In the genomic region with DNA sequence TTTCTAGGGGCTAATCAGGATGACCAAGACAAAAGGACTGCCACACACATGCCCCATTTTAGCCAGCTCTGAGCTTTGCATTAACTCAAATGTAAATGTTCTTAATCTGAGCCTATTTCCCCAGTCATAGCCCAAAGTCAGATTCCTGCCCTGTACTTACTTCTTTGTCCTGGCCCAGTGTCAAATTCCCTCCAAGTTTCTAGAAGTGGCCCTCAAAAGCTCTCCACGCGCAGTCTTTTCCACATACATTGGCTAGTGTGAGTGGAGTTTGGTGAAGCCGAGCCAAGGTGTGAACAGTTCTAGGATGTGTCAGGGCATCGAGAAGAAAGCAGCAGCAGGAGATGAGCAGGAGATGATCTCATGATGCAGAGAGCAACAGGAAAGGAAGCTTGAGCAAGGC, we compare ENCODE assay signal across 22 mouse cellular contexts.
DNase-seq lines count a peak whose midpoint lies in the region; ATAC-seq and TF ChIP-seq lines count a peak whose summit lies in the region.
"Had no signal": no experiment of that assay in that cellular context is flagged by ENCODE, and none has a peak within 500 bp of the region (broad histone marks: within the 10 kb centered on the region; RNA-seq: fewer than 3 reads in every experiment).

No protein-coding gene starts in this region.

- no peak for ATAC-seq in forebrain, postnatal 0 days
- ATAC-seq: activated CD4-positive, CD25-positive, alpha-beta regulatory T cell, adult 4 months; forebrain, embryonic 13.5 days; forebrain, embryonic 16.5 days had no signal

- no peaks in the 10 kb centered on the region for H3K27me3 ChIP-seq in forebrain, postnatal 0 days (ENCODE audit: insufficient read depth, low read length)
- H3K27me3 ChIP-seq: forebrain, embryonic 13.5 days; hindbrain, embryonic 13.5 days had no signal

- no peaks in the 10 kb centered on the region for H3K9me3 ChIP-seq in forebrain, postnatal 0 days (ENCODE audit: low read length)
- H3K9me3 ChIP-seq: forebrain, embryonic 10.5 days; forebrain, embryonic 13.5 days; hindbrain, embryonic 10.5 days; hindbrain, embryonic 13.5 days had no signal

- H3K36me3 ChIP-seq in forebrain, postnatal 0 days (ENCODE audit: insufficient read depth), result no peaks in the 10 kb centered on the region
- H3K36me3 ChIP-seq: forebrain, embryonic 10.5 days; hindbrain, embryonic 10.5 days; hindbrain, embryonic 13.5 days had no signal

- DNase-seq in lung, adult 2 months, result peak; percentile 42
- peak; percentile 21 for DNase-seq in lung, postnatal 10 days
- peak; percentile 61 for DNase-seq in lung, postnatal 36 days
- no peak for DNase-seq in forebrain, postnatal 0 days
- no peak for DNase-seq in layer of hippocampus, adult 18-20 months (ENCODE audit: low spot score in 2 of 2)
- no peak for DNase-seq in layer of hippocampus, adult 9-10 months (ENCODE audit: low spot score)
- DNase-seq: adrenal gland, postnatal 10 days; adrenal gland, postnatal 36 days; cerebellum, adult 18-20 months; cerebellum, adult 9-10 months; cerebellum, postnatal 14 days; gastrocnemius, adult 2 months; gastrocnemius, postnatal 14 days; heart, adult 11 months; heart, postnatal 36 days had no signal

- H3K4me1 ChIP-seq in lung, adult 2 months (ENCODE audit: control insufficient read depth, insufficient read depth, low read length), result no peaks in the 10 kb centered on the region
- H3K4me1 ChIP-seq in forebrain, postnatal 0 days (ENCODE audit: insufficient read depth), result no peaks in the 10 kb centered on the region
- H3K4me1 ChIP-seq: forebrain, embryonic 10.5 days; forebrain, embryonic 13.5 days; hindbrain, embryonic 10.5 days; hindbrain, embryonic 13.5 days had no signal

- H3K4me2 ChIP-seq in forebrain, postnatal 0 days (ENCODE audit: low read depth), result no peak overlapping the region
- H3K4me2 ChIP-seq: forebrain, embryonic 13.5 days; heart, embryonic 11.5 days; hindbrain, embryonic 13.5 days had no signal

- TF ChIP-seq CTCF in lung, adult 2 months (IDR thresholded peaks at IDR 0.05; ENCODE audit: insufficient read depth, low read length), result no peak
- TF ChIP-seq CTCF in forebrain, postnatal 0 days (IDR thresholded peaks at IDR 0.05; ENCODE audit: low read depth), result no peak

- no peak overlapping the region for H3K4me3 ChIP-seq in lung, adult 2 months (replicated peaks; ENCODE audit: extremely low read depth, low read depth, low read length)
- no peak overlapping the region for H3K4me3 ChIP-seq in forebrain, postnatal 0 days (ENCODE audit: low read depth, low read length)
- H3K4me3 ChIP-seq: forebrain, embryonic 10.5 days; forebrain, embryonic 13.5 days; gastrocnemius, adult 2 months; hindbrain, embryonic 10.5 days; hindbrain, embryonic 13.5 days had no signal

- H3K27ac ChIP-seq in forebrain, postnatal 0 days (ENCODE audit: low read depth, low read length), result no peak overlapping the region
- H3K27ac ChIP-seq: forebrain, embryonic 10.5 days; forebrain, embryonic 13.5 days; gastrocnemius, adult 2 months; hindbrain, embryonic 10.5 days; hindbrain, embryonic 13.5 days had no signal

- no peak for TF ChIP-seq POLR2A in lung, adult 2 months (IDR thresholded peaks at IDR 0.05; ENCODE audit: borderline replicate concordance, extremely low read depth, low read depth, low read length)

- WGBS in lung, adult 2 months, result 65% methylated on average over 4 of the region's 4 CpGs
- WGBS in forebrain, postnatal 0 days, result 92% methylated on average over 4 of the region's 4 CpGs

- no peak overlapping the region for H3K9ac ChIP-seq in forebrain, postnatal 0 days
- H3K9ac ChIP-seq: forebrain, embryonic 13.5 days; hindbrain, embryonic 13.5 days had no signal

Comparison
In these comparisons a context has a peak if more than half of its experiments do, and no peak if none do; other contexts are left out.
1. DNase-seq: peak in lung, adult 2 months (single experiment), lung, postnatal 10 days (single experiment) and lung, postnatal 36 days (single experiment); none in forebrain, postnatal 0 days (single experiment), layer of hippocampus, adult 18-20 months (0 of 2) and layer of hippocampus, adult 9-10 months (single experiment).